Mouse (Mus musculus) ES-Bruce4 (cell line): ENCODE data around the gene Fam83g. TPM values are rescaled to one million over a fixed set of nuclear protein-coding genes. Genes with fewer than 3 reads are reported as not detected.

Experiments used
- H3K27ac ChIP-seq: 2 replicates; pipeline ENCODE4 v1.5.1; 2012; ENCODE audit warnings: low read length, inconsistent platforms; ENCODE audit not compliant: insufficient read depth
- H3K27me3 ChIP-seq: 2 replicates; pipeline ENCODE4 v1.6.1; 2012; ENCODE audit warnings: mild to moderate bottlenecking, low read length, inconsistent platforms; ENCODE audit not compliant: control insufficient read depth, poor library complexity, insufficient read depth, severe bottlenecking
- H3K36me3 ChIP-seq: 2 replicates; pipeline ENCODE4 v1.6.1; 2012; ENCODE audit warnings: inconsistent platforms, mild to moderate bottlenecking, low read length, moderate library complexity; ENCODE audit not compliant: control insufficient read depth, poor library complexity, insufficient read depth, severe bottlenecking
- H3K4me1 ChIP-seq: one replicate; pipeline ENCODE4 v1.8.1; 2011; ENCODE audit warnings: low read length; ENCODE audit not compliant: control insufficient read depth, insufficient read depth
- H3K4me3 ChIP-seq: 2 replicates; pipeline ENCODE4 v1.5.1; 2011; ENCODE audit warnings: low read depth, mild to moderate bottlenecking, low read length
- H3K9ac ChIP-seq: 2 replicates; pipeline ENCODE4 v1.6.1; 2012; ENCODE audit warnings: low read depth, mild to moderate bottlenecking, inconsistent platforms; ENCODE audit not compliant: poor library complexity, severe bottlenecking
- H3K9me3 ChIP-seq: replicated peaks from 2 replicates; pipeline ENCODE4 v1.6.1; 2012; ENCODE audit warnings: mild to moderate bottlenecking, low read length, inconsistent platforms; ENCODE audit not compliant: control insufficient read depth, poor library complexity, insufficient read depth, severe bottlenecking
- CTCF ChIP-seq: IDR thresholded peaks from one replicate; pipeline ENCODE4 v1.8.1; 2011; ENCODE audit warnings: low read depth, low read length
- EP300 ChIP-seq: IDR thresholded peaks from 2 replicates; pipeline ENCODE4 v1.6.1; 2011; ENCODE audit warnings: low read depth, low read length; ENCODE audit not compliant: insufficient read depth
- POLR2A ChIP-seq: IDR thresholded peaks from one replicate; pipeline ENCODE4 v1.8.1; 2011; ENCODE audit warnings: low read length; ENCODE audit not compliant: insufficient read depth
- polyA plus RNA-seq: library from polyadenylated mRNA; stranded (reverse); fragments of >200 nt; gene quantifications from 2 replicates; pipeline ENCODE4 v1.2.4, GENCODE M21; 2011; ENCODE audit warnings: low read depth; ENCODE audit not compliant: missing spikeins, insufficient read depth, insufficient read length

The Fam83g gene
- polyA plus RNA-seq, 1 experiment: 7.7 TPM

- H3K36me3 ChIP-seq: no peaks in the 10 kb centered on the region; the same call in 1 of the 2 replicates
These were observed 3.1 kb downstream of the Fam83g start for GRCm38 (mm10) chr11:61686906-61687453.

GRCm38 (mm10) chr11:61687595-61687994 lies 3.7 kb downstream of the Fam83g start:
- no peaks in the 10 kb centered on the region for H3K27me3 ChIP-seq
- H3K9me3 ChIP-seq: no peaks in the 10 kb centered on the region
- no peak overlapping the region for H3K4me3 ChIP-seq
- H3K36me3 ChIP-seq: no peaks in the 10 kb centered on the region; the same call in 1 of the 2 replicates
- no peak overlapping the region for H3K9ac ChIP-seq
- no peak overlapping the region for H3K27ac ChIP-seq
- no peak for TF ChIP-seq EP300
- TF ChIP-seq CTCF: no peak
- TF ChIP-seq POLR2A: no peak
- peaks cover 4% of the 10 kb centered on the region for H3K4me1 ChIP-seq

More at GRCm38 (mm10) chr11:61686906-61687453, 3.1 kb downstream of the Fam83g start:
- H3K27me3 ChIP-seq: no peaks in the 10 kb centered on the region
- H3K27ac ChIP-seq: no peak overlapping the region
- H3K4me1 ChIP-seq: peaks cover 4% of the 10 kb centered on the region
- no peak overlapping the region for H3K9ac ChIP-seq
- TF ChIP-seq POLR2A (no peak), EP300 (no peak), CTCF (no peak)
- H3K4me3 ChIP-seq: no peak overlapping the region
- no peaks in the 10 kb centered on the region for H3K9me3 ChIP-seq

GRCm38 (mm10) chr11:61692996-61693395 lies 9.1 kb downstream of the Fam83g start:
- Histone ChIP-seq H3K27me3 (no peaks in the 10 kb centered on the region), H3K9me3 (no peaks in the 10 kb centered on the region), H3K36me3 (peaks cover 8% of the 10 kb centered on the region), H3K9ac (no peak overlapping the region), H3K27ac (no peak overlapping the region), H3K4me1 (no peaks in the 10 kb centered on the region), H3K4me3 (no peak overlapping the region)
- TF ChIP-seq POLR2A: no peak
- TF ChIP-seq EP300: no peak
- TF ChIP-seq CTCF: no peak

- H3K27me3 ChIP-seq: no peaks in the 10 kb centered on the region
- TF ChIP-seq EP300 (no peak), POLR2A (no peak), CTCF (no peak)
- H3K4me3 ChIP-seq: no peak overlapping the region
These were observed 15.0 kb downstream of the Fam83g start for GRCm38 (mm10) chr11:61698852-61699251.

GRCm38 (mm10) chr11:61699460-61699859 lies 15.6 kb downstream of the Fam83g start:
- Histone ChIP-seq H3K9me3 (no peaks in the 10 kb centered on the region), H3K27me3 (no peaks in the 10 kb centered on the region), H3K27ac (no peak overlapping the region), H3K36me3 (peaks cover 15% of the 10 kb centered on the region), H3K4me3 (no peak overlapping the region), H3K9ac (no peak overlapping the region), H3K4me1 (no peaks in the 10 kb centered on the region)
- TF ChIP-seq POLR2A (no peak), EP300 (no peak), CTCF (no peak)

More at GRCm38 (mm10) chr11:61698852-61699251, 15.0 kb downstream of the Fam83g start:
- no peaks in the 10 kb centered on the region for H3K9me3 ChIP-seq
- H3K36me3 ChIP-seq: peaks cover 15% of the 10 kb centered on the region
- H3K9ac ChIP-seq: no peak overlapping the region
- H3K27ac ChIP-seq: no peak overlapping the region
- no peaks in the 10 kb centered on the region for H3K4me1 ChIP-seq

- H3K4me3 ChIP-seq: no peak overlapping the region
- H3K36me3 ChIP-seq: peaks cover 14% of the 10 kb centered on the region
- no peaks in the 10 kb centered on the region for H3K27me3 ChIP-seq
- TF ChIP-seq CTCF (no peak), EP300 (no peak), POLR2A (no peak)
- H3K27ac ChIP-seq: no peak overlapping the region
- no peak overlapping the region for H3K9ac ChIP-seq
- no peaks in the 10 kb centered on the region for H3K9me3 ChIP-seq
- no peaks in the 10 kb centered on the region for H3K4me1 ChIP-seq
These were observed 16.0 kb downstream of the Fam83g start for GRCm38 (mm10) chr11:61699933-61700332.
